Mouse (Mus musculus) lung, postnatal 14 days (tissue): ENCODE results near the gene Olfr777.
"Not testable (repeated sequence)": the region's sequence is repeated elsewhere in the genome, so short reads cannot be mapped to it uniquely, and the experiment has no call there.

ENCODE experiments used
- DNase-seq: peaks from one replicate; pipeline ENCODE4 v3.0.0; 2021

The Olfr777 gene

DNA sequence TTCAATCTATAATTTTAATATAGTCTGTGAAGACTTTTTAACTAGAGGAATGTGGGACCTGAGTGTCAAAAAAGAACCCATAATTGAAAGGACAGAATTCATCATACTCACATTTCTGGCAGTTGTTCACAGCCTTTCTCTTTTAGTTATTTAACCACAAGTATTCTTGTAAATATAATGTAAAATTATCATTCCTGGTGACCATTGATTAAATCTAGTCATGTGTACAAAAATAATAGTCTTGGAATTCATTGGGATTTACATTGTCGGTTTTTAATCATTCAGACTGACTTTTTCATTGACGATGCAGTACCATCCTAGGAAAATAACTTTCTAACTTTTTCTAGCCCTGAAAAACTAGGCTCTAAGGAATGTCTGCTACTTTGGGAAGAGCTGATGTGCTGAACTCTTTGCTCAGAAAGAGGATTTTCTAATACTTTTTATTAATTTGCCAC is at the start of gene Olfr777:
Olfr777 (minus strand) TSS at position 405 of the 455 bp plus-strand sequence.
- no peak for DNase-seq

- DNase-seq = no peak
Observed at GRCm38 (mm10) chr10:129317817-129318216, 46.5 kb upstream of the Olfr777 start, which contains the start of gene Olfr780. Gene Olfr780, plus strand, starts transcription at chr10:129318117.

GRCm38 (mm10) chr10:129313521-129313920 is 42.2 kb upstream of the Olfr777 start:
- DNase-seq = not testable (repeated sequence)

DNA sequence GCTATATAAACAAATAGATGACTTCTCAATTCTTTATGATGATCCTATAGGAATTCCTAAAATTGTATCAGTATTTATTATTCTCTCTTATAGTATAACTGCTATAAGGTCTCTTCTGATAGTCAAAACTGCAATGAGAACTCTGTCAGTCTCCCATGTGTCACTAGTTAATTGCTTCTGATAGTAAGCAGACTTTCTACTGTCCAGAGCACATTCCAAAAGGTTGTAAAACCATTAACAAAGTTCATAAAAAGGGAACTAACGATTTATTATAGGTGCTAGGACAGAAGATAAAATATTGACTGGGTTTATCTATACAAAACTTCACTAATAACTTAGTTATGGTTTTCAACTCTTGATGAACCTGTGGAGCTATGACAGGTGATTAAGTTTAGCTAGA is 41.7 kb upstream of the Olfr777 start:
- DNase-seq = not testable (repeated sequence)

GRCm38 (mm10) chr10:129258827-129259226 is 12.5 kb downstream of the Olfr777 start, which contains the start of gene Olfr776:
Gene Olfr776, plus strand, starts transcription at chr10:129259127.
- DNase-seq = no peak

DNA sequence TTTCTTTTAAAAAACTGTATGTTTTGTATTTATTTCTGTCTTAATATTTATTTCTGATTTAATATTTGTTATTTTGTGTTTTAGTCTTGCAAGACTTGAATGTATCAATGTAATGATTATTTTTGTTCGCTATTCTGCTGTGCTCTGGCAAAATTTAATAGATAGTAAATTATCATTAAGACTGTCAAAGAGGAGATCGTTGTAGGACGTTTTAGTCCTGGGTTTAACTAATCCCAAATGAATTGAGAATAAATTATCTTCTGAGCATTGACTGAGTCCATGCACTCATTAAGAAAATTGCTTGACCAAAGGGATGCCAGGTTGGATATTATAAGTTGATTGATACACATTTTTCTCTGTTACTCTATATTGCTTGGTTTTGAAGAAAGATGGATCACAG is 23.2 kb downstream of the Olfr777 start, which contains the start of gene Olfr775:
Olfr775 (plus strand) TSS at position 301 of the 400 bp plus-strand sequence.
- DNase-seq = no peak

DNA sequence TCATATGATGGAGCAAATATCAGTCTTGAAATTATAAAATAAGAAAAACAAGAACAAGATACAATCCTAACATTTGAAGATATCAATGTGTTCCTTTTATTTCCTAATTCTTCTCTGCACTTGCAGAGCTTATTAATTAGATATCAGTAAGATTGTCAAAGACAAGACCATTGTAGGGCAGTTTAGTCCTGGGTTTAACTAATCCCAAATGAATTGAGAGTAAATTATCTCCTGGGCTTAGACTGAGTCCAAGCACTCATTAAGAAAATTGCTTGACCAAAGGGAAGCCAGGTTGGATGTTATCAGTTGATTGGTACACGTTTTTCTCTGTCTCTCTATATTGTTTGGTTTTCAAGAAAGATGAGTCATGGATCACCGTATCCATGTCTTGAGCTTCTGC is 35.4 kb downstream of the Olfr777 start, which contains the start of gene Olfr774:
Olfr774 (plus strand) TSS at position 301 of the 400 bp plus-strand sequence.
- no peak for DNase-seq

- DNase-seq = no peak
Observed at GRCm38 (mm10) chr10:129230737-129231136, 40.5 kb downstream of the Olfr777 start.
